Mouse (Mus musculus) telencephalon, adult 2 months (tissue): ENCODE data around the gene Mcts2.

Source experiments
- DNase-seq: peaks from one replicate; pipeline ENCODE4 v3.0.0-alpha.2; 2011; ENCODE audit warnings: low read depth, low spot score

Gene Mcts2

DNA sequence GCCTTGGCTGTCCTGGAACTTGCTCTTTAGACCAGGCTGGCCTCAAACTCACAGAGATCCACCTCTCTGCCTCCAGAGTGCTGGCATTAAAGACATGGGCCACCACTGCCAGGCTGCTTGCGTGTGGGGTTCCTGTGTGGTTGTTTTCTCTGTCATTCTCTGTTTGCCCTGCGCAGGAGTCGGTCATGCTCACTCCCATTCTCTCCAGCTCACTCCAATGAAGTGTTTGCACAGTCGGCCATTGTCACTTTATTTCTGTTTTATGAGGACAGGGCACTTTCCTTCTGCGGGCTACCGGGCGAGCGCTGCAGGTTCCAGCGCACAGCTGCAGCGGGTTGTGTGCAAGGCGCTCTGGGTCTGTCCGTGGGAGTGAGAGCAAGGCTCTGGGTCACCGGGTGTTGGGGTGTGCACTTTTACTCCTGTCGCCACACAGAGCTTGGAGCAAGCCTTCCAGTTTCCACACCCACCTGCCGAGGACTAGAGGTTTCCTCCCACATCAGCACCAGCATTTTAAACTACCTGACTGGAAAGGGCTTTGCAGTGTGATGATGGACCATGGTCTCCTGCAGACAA, 38.4 kb downstream of the Mcts2 start:
- DNase-seq: no peak

DNA sequence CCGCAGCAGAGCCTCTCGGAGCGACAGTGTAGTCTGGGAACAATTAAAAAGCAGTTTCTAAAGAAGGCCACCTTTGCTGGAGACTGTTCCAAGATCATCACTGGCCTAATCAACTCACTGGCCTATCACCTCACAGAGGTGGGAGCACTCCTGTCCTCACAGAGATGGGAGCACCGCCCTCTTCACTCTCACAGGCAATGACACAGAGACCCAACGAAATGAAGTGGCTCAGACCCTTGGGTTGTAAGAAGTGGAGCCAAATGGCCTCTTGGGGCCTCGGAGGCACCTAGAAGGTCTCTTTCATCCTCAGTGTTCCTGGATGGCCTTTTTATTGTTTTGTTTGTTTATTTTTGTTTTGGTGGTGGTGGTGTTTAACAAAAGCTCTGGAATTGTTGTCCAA, 39.4 kb downstream of the Mcts2 start:
- no peak for DNase-seq

DNA sequence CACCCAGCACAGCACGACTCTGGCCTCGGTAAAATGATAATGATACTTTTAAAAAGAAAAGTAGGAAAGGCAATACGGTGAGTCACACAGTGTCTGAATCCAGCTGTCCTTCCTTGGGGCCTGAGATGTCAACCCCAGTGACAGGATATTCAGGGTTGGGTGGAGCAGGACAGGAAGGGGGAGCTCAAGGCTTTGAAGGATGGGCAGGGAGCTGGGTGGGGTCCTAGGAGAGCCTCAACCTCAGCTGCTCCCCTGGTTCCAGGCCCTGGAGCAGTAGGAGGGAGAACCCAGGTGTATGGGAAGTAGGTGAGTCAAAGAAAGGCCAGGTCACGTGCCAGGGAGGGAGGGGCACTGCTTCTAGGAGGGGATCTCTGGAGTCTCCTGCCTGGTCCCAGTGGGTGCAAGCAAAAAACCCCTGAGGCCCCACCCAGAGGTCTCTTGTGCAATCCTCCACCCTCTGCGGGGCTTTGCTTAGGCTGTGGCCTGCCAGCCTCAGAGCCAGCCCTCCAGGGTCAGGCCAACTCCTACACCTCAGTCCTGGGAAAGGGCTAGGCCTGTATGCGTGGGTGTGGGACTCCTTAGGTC, 40.0 kb downstream of the Mcts2 start:
- DNase-seq: no peak

DNA sequence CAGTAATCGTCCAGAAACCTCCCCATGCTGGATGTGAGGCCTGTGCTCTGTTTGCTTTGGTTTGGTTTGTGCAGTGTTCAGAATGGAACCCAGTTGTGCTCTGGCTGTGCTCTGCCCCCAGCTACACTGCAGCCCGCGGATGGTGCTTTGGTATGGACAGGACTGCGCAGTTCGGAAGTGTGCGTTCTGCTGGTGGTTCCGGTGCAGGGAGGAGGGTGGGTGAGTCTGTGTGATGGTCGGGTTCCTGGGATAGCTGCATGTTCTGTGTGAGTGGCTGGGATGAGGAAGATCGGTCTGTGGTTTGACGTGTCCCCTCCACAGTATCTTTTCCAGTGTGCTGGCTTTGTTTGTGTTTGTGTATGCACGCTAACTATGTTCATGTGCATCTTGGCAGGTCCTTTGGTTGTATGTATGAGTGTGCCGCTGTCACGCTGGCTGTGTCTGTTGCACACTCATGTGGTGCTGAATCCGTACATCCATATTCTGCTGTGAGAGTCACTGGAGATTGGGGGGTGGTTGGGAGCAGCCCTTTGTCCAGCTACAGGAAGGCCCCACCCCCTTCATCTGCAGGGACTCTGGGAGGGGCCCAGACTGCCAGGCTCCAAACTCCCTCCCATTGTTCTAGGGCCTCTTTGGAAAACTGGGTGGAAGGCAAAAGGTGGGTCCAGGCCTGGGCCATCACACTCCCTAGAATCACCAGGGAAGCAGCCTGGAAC, 41.1 kb downstream of the Mcts2 start:
- no peak for DNase-seq

DNA sequence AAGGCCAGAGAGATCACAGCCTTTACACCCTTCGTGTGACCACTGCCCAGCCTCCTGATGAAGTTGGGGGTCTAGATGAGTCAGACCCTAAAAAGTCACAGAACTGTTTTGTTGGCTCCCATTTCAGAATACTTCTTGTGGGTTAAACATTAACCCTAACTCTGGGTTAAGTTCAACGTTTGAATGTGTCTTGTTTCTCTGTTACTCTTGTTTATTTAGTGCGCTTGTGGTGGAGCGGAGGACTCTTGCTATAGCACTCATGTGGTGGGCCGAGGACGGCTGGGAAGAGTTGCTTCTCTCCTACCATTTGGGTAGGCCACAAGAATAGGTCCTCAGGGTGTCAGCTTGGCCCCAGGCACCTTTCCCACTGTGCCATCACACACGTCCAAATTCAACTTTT, 41.8 kb downstream of the Mcts2 start:
- DNase-seq: no peak

DNA sequence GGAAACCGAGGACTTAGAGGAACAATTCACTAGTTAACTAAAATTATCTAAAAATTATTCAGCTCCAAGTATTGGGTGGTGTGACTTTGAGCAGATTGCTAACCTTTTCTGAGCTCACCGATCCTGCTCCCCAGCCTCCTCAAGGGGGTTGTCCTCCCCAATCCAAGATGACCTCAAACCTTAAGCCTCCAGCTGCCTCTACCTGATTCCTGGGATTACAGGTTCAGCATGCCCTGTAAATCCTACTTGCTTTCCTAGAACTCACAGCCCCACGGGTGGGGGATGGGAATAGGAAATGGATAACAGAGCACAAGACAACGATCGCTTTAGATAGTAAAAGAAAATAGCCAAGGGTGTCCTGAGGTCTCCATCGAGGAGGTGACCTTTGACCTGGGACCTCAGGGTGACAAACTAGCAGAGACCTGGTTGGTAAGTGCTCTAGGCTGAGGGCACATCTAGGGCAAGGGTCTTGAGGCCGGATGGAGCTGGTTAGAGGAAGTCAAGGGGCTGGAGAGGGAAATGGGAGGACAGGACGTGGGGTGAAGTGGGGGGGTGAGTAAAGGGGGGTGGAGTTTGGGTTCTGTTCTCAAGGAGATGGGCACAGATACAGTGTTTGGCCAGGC, 42.3 kb downstream of the Mcts2 start:
- no peak for DNase-seq

DNA sequence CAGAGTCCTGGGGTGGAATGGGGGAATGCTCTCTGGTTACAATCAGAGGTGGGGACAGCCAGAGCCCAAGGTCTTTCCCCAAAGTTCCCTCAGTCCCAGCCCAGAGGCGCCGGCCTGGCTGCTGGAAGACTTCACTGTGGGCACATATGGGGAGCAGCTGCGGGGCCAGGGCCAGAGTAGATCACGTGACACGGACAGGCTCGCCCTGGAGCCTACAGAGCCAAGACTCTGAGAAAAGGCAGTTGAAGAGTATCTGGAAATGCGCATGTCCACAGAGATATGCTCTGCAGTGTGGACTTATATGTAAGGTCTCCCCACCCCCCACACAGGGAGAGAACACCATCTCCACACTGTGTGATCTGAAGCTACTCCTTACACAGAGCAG, 42.8 kb downstream of the Mcts2 start:
- no peak for DNase-seq

DNA sequence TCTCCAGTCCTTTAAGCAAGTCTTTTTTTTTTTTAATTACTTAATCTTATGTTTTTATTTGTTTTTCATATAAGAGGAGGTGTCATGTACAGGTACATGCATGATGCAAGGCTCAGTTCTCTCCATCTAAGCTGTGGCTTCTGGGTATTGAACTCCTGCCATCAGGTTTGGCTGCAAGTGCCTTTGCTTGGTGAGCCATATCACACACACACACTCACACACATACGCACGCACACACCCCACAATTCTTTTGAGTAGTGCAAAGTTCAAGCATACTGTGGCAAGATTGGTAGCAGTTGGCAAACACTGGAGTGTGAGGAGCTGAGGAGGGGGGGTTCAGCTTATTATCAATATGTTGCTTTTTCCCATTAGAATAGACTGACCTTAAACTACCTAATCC, 46.4 kb downstream of the Mcts2 start:
- no peak for DNase-seq

DNA sequence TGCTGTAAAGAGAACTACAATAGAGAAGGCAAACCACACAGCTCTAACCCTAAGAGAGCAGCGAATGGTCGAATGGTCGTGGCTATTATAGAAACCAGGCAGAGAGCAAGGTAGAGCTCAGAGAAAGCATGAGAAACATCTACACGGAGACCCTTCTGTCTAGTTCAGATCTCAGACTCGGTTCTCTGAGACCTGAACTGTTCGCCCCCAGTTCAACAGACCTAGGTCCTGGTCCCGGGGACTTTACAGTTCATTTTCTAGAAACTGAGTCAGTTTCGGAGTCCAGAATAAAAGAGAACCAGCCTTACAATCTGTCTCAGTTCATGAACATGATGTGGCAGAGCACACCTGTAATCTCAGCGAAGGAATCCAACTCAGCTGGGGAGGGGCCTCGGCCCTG, 47.7 kb downstream of the Mcts2 start:
- no peak for DNase-seq

DNA sequence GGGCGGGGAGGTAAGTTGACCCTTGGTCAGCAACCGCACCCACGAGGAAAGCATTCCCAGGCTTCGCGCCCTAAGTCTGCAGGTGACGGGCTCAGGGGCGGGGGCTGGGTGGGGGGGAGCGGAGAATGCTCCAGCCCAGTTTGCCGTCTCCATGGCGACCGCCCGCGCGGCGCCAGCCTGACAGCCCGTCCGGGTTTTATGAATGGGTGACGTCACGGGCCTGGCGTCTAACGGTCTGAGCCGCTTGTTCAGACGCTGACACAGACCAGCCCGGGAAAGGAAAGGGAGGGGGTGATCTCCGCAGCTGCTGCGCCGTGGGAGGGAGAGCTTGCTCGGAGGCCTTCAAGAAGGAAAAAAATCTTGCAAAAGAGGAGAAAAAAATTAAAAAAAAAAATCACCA, 48.1 kb downstream of the Mcts2 start:
- DNase-seq: peak; percentile 90

DNA sequence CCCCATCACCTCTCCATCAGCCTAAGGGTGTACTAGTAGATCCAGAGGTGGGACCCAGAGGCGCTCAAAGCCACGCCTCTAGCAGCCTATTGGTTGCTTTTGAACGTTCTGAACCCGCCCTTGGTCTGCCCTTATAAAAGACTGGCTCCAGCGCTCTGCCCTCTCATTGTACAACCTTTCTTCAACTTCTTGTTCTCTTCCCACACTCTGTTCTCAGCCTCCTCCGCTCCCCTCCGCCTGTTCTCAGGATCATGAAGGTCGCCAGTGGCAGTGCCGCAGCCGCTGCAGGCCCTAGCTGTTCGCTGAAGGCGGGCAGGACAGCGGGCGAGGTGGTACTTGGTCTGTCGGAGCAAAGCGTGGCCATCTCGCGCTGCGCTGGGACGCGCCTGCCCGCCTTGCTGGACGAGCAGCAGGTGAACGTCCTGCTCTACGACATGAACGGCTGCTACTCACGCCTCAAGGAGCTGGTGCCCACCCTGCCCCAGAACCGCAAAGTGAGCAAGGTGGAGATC, 49.3 kb downstream of the Mcts2 start, which contains the start of gene Id1:
TSS of gene Id1 (plus strand) at position 162 of the 512 bp plus-strand sequence.
- peak; percentile 26 for DNase-seq

DNA sequence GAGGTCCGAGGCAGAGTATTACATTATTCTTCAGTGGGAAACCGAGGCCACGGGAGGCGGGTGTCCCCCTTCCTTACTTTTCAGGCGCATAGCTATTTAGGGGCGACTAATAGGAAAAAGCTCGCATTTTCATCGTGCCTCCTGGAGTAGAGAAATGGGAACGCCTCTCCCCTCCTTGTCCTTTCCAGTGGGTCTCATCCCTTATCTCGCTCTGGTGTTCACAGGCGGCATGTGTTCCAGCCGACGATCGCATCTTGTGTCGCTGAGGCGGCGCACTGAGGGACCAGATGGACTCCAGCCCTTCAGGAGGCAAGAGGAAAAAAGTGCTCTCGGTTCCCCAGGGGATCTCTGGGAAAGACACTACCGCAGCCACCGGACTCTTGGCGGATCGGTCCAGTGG, 49.9 kb downstream of the Mcts2 start:
- DNase-seq: no peak
